Mouse (Mus musculus) ES-Bruce4 (cell line): Measurements from ENCODE around the gene Rbm33.

Experiments
- CTCF ChIP-seq: IDR thresholded peaks from one replicate; pipeline ENCODE4 v1.8.1; 2011; ENCODE audit warnings: low read depth, low read length
- EP300 ChIP-seq: IDR thresholded peaks from 2 replicates; pipeline ENCODE4 v1.6.1; 2011; ENCODE audit warnings: low read depth, low read length; ENCODE audit not compliant: insufficient read depth
- POLR2A ChIP-seq: IDR thresholded peaks from one replicate; pipeline ENCODE4 v1.8.1; 2011; ENCODE audit warnings: low read length; ENCODE audit not compliant: insufficient read depth

DNA sequence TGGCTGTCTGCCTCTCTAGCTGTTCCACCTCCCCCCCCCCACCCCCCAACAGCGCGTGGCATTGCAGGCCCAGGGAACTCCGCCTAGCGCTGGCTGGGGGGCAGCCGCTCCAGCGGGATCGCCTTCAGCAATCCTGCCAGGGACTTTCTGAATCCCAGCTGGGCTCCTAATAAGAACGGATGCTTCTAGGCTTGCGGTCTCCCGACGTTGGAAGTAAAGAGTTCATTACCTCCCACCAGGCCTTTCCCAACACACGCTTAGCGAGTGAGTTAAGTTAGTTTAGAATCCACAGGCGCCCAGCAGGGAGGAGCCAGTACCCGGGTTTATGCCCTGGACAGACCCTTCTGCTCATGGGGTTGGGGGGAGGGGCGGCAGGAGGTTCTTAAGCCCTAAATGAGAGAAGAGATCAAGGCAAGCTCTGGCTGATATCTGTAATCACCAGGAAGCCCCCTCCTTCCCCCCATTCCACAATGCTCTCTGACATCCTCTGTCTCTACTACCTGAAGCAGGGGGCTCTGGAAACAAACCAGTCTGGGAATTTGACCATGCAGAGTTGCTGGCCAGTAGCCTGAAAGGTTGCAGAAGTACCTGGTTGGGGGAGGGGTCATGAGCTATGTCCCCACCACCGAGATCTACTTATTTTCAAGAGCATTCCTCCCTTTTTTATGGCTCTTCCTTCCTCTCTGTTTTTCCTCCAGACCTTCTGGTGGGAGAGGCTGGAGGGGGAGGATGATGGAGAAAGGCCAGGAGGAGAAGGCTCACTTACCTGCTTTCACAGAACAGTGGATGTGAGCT is 143.8 kb downstream of the Rbm33 start:
- TF ChIP-seq POLR2A = no peak
- TF ChIP-seq CTCF = no peak
- no peak for TF ChIP-seq EP300
